Mouse (Mus musculus): ENCODE results near the gene Amer3.
"Not testable (repeated sequence)": the region's sequence is repeated elsewhere in the genome, so short reads cannot be mapped to it uniquely, and the experiment has no call there.

The Amer3 gene

GRCm38 (mm10) chr1:34578851-34579781, at the start of gene Amer3:
Amer3 (plus strand) TSS chr1:34579657.
- peak; percentile 52 to 62 for DNase-seq

GRCm38 (mm10) chr1:34534574-34534973, 44.9 kb upstream of the Amer3 start:
- not testable (repeated sequence) for DNase-seq

- not testable (repeated sequence) for DNase-seq
These were observed 44.3 kb upstream of the Amer3 start, which contains the start of gene Cfc1 for GRCm38 (mm10) chr1:34535043-34535698. Cfc1 (plus strand) TSS chr1:34535648.

GRCm38 (mm10) chr1:34536291-34536766, 43.1 kb upstream of the Amer3 start:
- no peak for DNase-seq

- peak; percentile 2 to 8 for DNase-seq
These were observed 42.5 kb upstream of the Amer3 start for GRCm38 (mm10) chr1:34536767-34537485.

- DNase-seq = no peak
These were observed 32.4 kb upstream of the Amer3 start for GRCm38 (mm10) chr1:34547074-34547473.

- DNase-seq = no peak
These were observed 25.8 kb upstream of the Amer3 start for GRCm38 (mm10) chr1:34553690-34554089.

GRCm38 (mm10) chr1:34554275-34554674, 25.2 kb upstream of the Amer3 start:
- DNase-seq = no peak

- DNase-seq = no peak
These were observed 18.6 kb upstream of the Amer3 start, which contains the start of gene Prss40 for GRCm38 (mm10) chr1:34560843-34561242. Prss40 (minus strand) TSS chr1:34560943.

- DNase-seq = no peak
These were observed 14.9 kb upstream of the Amer3 start for GRCm38 (mm10) chr1:34564383-34565045.

GRCm38 (mm10) chr1:34568120-34568519, 11.3 kb upstream of the Amer3 start:
- no peak for DNase-seq

GRCm38 (mm10) chr1:34569876-34570275, 9.6 kb upstream of the Amer3 start:
- no peak for DNase-seq

GRCm38 (mm10) chr1:34571431-34571830, 8.0 kb upstream of the Amer3 start:
- no peak for DNase-seq

- DNase-seq = no peak
These were observed 6.2 kb upstream of the Amer3 start for GRCm38 (mm10) chr1:34573221-34573620.

GRCm38 (mm10) chr1:34579782-34580356, 412 bp downstream of the Amer3 start:
- no peak for DNase-seq

GRCm38 (mm10) chr1:34582218-34582617, 2.8 kb downstream of the Amer3 start:
- no peak for DNase-seq

GRCm38 (mm10) chr1:34583821-34584263, 4.4 kb downstream of the Amer3 start:
- DNase-seq = no peak

GRCm38 (mm10) chr1:34584736-34585135, 5.3 kb downstream of the Amer3 start:
- DNase-seq = no peak

- no peak for DNase-seq
These were observed 8.0 kb downstream of the Amer3 start for GRCm38 (mm10) chr1:34587298-34588096.

GRCm38 (mm10) chr1:34600000-34600399, 20.5 kb downstream of the Amer3 start:
- DNase-seq = no peak

All from B cell, adult 2 months (primary cell).